Mouse (Mus musculus): ENCODE results near the gene Rnf152. TPM values are rescaled to one million over a fixed set of nuclear protein-coding genes. Genes with fewer than 3 reads are reported as not detected.

The Rnf152 gene
- polyA plus RNA-seq (2015; fragmentation: Illumina TruSeq; extraction: RNeasy Lipid Tissue Mini Kit (QIAGEN cat#74804); ENCODE audit: insufficient read depth, low read depth, low replicate concordance), result 0.90 TPM

DNA sequence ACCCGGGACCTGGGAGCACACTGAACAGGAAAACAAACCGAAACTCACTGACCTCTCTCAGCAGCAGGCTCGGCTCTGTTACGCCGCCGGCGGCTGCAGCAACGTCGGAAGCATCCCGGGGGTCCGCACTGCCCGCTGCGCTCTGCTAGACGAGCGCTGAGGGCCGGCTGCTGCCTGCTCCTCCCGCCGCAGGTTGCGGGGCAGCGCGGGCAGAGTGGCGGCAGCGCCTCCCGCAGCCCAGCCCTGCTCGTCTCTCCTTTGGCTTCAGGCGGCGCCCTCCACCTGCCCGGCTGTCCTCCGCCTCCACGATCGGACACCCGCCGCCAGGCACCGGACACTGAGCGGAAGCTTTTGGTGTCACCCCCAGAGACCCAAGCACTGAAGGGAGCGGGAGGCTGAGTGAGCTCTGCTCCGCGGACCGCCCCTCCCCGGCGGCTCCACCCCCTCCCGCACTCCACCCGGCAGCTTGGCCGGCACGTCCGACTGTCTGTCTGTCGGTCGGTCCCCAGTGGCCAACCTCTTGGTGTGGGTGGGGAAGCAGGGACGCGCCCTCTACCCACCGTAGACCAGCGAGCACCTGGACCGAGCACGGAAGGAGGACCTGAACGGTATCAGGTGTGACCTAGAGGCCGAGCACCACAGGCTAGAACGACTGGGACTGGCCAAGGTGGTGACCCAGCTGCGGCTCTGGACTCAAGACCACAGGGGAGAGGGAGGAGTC is at the start of gene Rnf152:
Gene Rnf152 (minus strand): TSS at position 420 of the 721 bp plus-strand sequence.

